Mouse (Mus musculus): ENCODE measurements at regions not wholly inside any gene's neighbourhood (a gene's known extent, or its start where the extent isn't known, plus 50 kb on each side); places are given as distances from the start of the nearest gene placed in this dataset.
"Not testable (repeated sequence)": the region's sequence is repeated elsewhere in the genome, so short reads cannot be mapped to it uniquely, and the experiment has no call there.

DNA sequence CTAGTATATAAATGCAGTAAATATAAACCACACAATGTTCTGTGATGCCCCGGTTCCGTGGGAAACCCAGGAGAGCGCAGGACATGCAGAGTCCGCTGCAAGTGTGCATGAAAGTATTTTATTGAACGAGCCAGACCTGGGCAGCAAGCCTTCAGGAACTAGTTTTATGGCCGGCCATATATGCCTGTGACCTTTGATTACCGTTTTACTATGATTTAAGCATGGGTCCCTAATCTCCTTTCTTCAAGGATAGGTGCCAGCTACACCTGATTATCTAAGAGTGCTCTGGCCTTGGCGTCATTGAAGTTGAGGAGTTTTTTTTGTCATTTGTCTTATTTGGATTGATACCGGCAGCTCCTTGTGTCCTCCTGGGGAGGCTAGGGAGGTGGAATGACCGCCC is 730.9 kb upstream of the Ins1 start:
- CTCF ChIA-PET = no interaction called here

DNA sequence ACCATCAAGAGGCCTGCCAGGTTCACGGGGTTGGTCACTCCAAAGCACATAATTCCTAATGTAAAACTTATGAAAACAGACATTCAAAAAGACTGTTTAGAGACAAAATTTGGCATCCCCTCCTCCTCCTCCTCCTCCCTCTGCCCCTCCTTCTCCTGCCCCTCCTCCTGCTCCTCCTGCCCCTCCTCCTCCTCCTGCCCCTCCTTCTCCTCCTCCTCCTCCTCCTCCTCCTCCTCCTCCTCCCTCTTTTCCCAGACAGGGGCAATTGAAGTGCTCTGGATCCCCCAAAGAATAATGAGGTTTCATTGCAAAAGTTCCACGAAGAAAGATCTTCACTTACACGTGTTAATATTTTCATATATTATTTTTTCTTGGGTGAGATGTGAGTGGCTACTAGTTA is 729.7 kb upstream of the Ins1 start:
- CTCF ChIA-PET = no interaction called here

DNA sequence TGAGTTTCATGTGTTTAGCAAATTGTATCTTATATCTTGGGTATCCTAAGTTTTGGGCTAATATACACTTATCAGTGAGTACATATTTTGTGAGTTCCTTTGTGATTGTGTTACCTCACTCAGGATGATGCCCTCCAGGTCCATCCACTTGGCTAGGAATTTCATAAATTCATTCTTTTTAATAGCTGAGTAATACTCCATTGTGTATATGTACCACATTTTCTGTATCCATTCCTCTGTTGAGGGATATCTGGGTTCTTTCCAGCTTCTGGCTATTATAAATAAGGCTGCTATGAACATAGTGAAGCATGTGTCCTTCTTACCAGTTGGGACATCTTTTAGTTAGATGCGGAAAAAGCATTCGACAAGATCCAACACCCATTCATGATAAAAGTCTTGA is 712.1 kb upstream of the Ins1 start:
- CTCF ChIA-PET = not testable (repeated sequence)

DNA sequence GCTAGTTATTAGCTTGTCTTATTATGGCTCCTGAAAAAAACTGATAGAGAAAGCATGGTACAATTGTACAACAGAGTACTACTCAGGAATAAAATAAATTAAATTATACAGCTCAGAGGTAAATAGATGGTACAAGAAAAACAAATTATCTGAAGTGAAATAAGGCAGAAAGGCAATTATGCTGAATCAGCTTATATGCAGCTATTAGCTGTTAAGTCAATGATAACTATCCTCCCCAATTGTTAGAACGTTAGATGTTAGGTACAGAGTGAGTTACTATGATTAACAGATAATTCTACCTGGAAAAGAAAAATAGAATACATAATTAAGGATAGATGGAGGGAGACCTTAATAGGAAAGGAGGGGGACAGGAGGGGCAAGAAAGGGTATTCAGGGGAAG is 696.0 kb upstream of the Ins1 start:
- CTCF ChIA-PET = interaction anchor here (0.6 kb wide), 1 partner anchor 15 kb away, joined by 6 read pairs; no protein-coding TSS in a partner anchor
